Mouse (Mus musculus): ENCODE data around the gene Ssbp4. TPM values are rescaled to one million over a fixed set of nuclear protein-coding genes. Genes with fewer than 3 reads are reported as not detected.

The Ssbp4 gene
- polyA plus RNA-seq, 1 experiment: 392 TPM

- peaks cover 12% of the 10 kb centered on the region; the same call in 1 of the 2 replicates for H3K36me3 ChIP-seq (ENCODE audit: control insufficient read depth, insufficient read depth, low read length)
- 61% methylated on average over 10 of the region's 10 CpGs for WGBS
- H3K4me3 ChIP-seq (ENCODE audit: control insufficient read depth, insufficient read depth, low read length): no peak overlapping the region
- H3K27ac ChIP-seq (ENCODE audit: control insufficient read depth, insufficient read depth, low read length): no peak overlapping the region
- TF ChIP-seq CTCF (IDR thresholded peaks at IDR 0.05; ENCODE audit: borderline replicate concordance, control insufficient read depth, extremely low read depth, insufficient read depth, low read length, poor library complexity) (no peak), POLR2A (IDR thresholded peaks at IDR 0.05; ENCODE audit: control insufficient read depth, extremely low read depth, insufficient read depth, low read length, poor library complexity) (no peak)
- H3K4me1 ChIP-seq (replicated peaks; ENCODE audit: control insufficient read depth, insufficient read depth, low read length): peaks cover 10% of the 10 kb centered on the region
- H3K27me3 ChIP-seq (ENCODE audit: control insufficient read depth, insufficient read depth, low read length): no peaks in the 10 kb centered on the region
- DNase-seq: no peak
Observed at GRCm38 (mm10) chr8:70600473-70601270, 8.0 kb downstream of the Ssbp4 start.

DNA sequence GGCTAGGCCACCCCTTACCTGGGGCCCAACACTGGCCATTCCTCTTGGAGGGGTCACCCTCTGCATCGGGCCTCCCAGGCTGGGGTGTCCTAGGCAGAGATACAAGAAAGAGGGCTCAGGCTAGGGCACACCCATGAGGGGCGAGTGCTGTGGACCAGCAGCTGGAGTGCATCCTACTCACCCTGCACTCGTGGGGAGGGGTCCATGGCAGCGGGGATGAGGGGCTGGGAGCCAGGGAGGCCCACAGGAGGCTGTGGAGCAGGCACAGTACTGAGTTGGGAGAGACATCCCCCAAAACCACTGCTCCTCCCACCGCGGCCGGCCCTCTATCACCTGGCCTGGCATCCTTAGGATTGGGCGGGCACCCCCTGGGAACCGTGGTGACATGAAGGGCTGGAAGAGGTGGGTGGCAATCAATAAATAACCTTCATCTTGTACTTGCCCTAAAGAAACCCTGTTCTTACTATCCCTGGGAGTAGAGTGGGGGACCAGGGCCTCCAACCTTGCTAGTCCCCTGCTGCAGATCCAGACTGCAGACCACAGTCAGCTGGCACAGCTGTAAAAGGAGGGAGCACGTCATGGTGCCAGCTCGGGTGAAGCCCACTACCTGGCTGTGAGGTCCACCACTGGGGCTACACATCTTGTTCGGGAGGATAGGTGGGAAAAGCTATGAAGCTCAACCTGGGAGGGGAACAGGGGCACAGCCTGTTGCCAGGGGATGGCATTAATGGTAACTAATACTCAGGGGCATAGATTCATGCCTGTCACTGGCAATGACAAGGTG lies 9.0 kb downstream of the Ssbp4 start:
- peaks cover 15% of the 10 kb centered on the region for H3K4me1 ChIP-seq (replicated peaks; ENCODE audit: control insufficient read depth, insufficient read depth, low read length)
- no peak for TF ChIP-seq CTCF (IDR thresholded peaks at IDR 0.05; ENCODE audit: borderline replicate concordance, control insufficient read depth, extremely low read depth, insufficient read depth, low read length, poor library complexity)
- no peak for TF ChIP-seq POLR2A (IDR thresholded peaks at IDR 0.05; ENCODE audit: control insufficient read depth, extremely low read depth, insufficient read depth, low read length, poor library complexity)
- no peaks in the 10 kb centered on the region for H3K27me3 ChIP-seq (ENCODE audit: control insufficient read depth, insufficient read depth, low read length)
- DNase-seq: no peak
- no peak overlapping the region for H3K27ac ChIP-seq (ENCODE audit: control insufficient read depth, insufficient read depth, low read length)
- 95% methylated on average over 12 of the region's 12 CpGs for WGBS
- H3K36me3 ChIP-seq (ENCODE audit: control insufficient read depth, insufficient read depth, low read length): peaks cover 12% of the 10 kb centered on the region; the same call in 1 of the 2 replicates
- H3K4me3 ChIP-seq (ENCODE audit: control insufficient read depth, insufficient read depth, low read length): no peak overlapping the region

- TF ChIP-seq POLR2A (IDR thresholded peaks at IDR 0.05; ENCODE audit: control insufficient read depth, extremely low read depth, insufficient read depth, low read length, poor library complexity): no peak
- no peak for DNase-seq
- no peak overlapping the region for H3K27ac ChIP-seq (ENCODE audit: control insufficient read depth, insufficient read depth, low read length)
- H3K4me3 ChIP-seq (ENCODE audit: control insufficient read depth, insufficient read depth, low read length): no peak overlapping the region
- H3K36me3 ChIP-seq (ENCODE audit: control insufficient read depth, insufficient read depth, low read length): peaks cover 12% of the 10 kb centered on the region; the same call in 1 of the 2 replicates
- peaks cover 18% of the 10 kb centered on the region for H3K4me1 ChIP-seq (replicated peaks; ENCODE audit: control insufficient read depth, insufficient read depth, low read length)
- 96% methylated on average over 10 of the region's 10 CpGs for WGBS
- no peaks in the 10 kb centered on the region for H3K27me3 ChIP-seq (ENCODE audit: control insufficient read depth, insufficient read depth, low read length)
Observed at GRCm38 (mm10) chr8:70598722-70599121, 9.9 kb downstream of the Ssbp4 start.

GRCm38 (mm10) chr8:70598283-70598682 lies 10.4 kb downstream of the Ssbp4 start:
- DNase-seq: no peak
- no peak overlapping the region for H3K4me3 ChIP-seq (ENCODE audit: control insufficient read depth, insufficient read depth, low read length)
- 92% methylated on average over 29 of the region's 29 CpGs for WGBS
- peaks cover 12% of the 10 kb centered on the region; the same call in 1 of the 2 replicates for H3K36me3 ChIP-seq (ENCODE audit: control insufficient read depth, insufficient read depth, low read length)
- no peaks in the 10 kb centered on the region for H3K27me3 ChIP-seq (ENCODE audit: control insufficient read depth, insufficient read depth, low read length)
- H3K27ac ChIP-seq (ENCODE audit: control insufficient read depth, insufficient read depth, low read length): no peak overlapping the region
- H3K4me1 ChIP-seq (replicated peaks; ENCODE audit: control insufficient read depth, insufficient read depth, low read length): peaks cover 22% of the 10 kb centered on the region
- TF ChIP-seq CTCF (IDR thresholded peaks at IDR 0.05; ENCODE audit: borderline replicate concordance, control insufficient read depth, extremely low read depth, insufficient read depth, low read length, poor library complexity) (no peak), POLR2A (IDR thresholded peaks at IDR 0.05; ENCODE audit: control insufficient read depth, extremely low read depth, insufficient read depth, low read length, poor library complexity) (no peak)

- Histone ChIP-seq H3K4me3 (ENCODE audit: control insufficient read depth, insufficient read depth, low read length) (no peak overlapping the region), H3K27ac (ENCODE audit: control insufficient read depth, insufficient read depth, low read length) (no peak overlapping the region), H3K27me3 (ENCODE audit: control insufficient read depth, insufficient read depth, low read length) (no peaks in the 10 kb centered on the region), H3K36me3 (ENCODE audit: control insufficient read depth, insufficient read depth, low read length) (peaks cover 12% of the 10 kb centered on the region; the same call in 1 of the 2 replicates), H3K4me1 (replicated peaks; ENCODE audit: control insufficient read depth, insufficient read depth, low read length) (peaks cover 24% of the 10 kb centered on the region)
- TF ChIP-seq CTCF (IDR thresholded peaks at IDR 0.05; ENCODE audit: borderline replicate concordance, control insufficient read depth, extremely low read depth, insufficient read depth, low read length, poor library complexity) (no peak), POLR2A (IDR thresholded peaks at IDR 0.05; ENCODE audit: control insufficient read depth, extremely low read depth, insufficient read depth, low read length, poor library complexity) (no peak)
- 96% methylated on average over 68 of the region's 68 CpGs for WGBS
- DNase-seq: no peak
Observed at GRCm38 (mm10) chr8:70597417-70598272, 11.0 kb downstream of the Ssbp4 start.
